Mouse (Mus musculus) fibroblast of lung, adult 2 months (primary cell): ENCODE data around the gene Mon2.

Experiments
- DNase-seq: peaks from one replicate; pipeline ENCODE4 v3.0.0-alpha.2; 2011; ENCODE audit warnings: low read depth

Gene Mon2

DNA sequence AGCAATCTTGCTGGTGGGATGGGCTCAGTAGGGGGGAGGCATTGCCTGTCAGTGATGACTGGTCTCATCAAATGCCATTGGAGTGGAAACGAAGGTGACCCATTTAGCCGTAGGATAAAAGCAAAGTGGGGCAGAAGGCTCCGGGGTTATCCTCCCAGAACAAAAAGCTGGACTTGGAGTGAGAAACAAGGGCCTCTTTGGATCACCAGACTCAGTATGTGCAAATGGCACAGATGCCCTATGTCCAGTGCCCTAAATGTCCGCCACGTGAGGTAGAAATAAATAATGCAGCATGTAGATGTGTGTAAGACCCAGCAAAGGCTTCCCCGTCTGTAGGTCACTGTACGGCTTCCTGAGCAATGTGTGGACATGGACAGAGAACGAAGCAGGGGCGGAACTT lies 113.7 kb downstream of the Mon2 start:
- no peak for DNase-seq

DNA sequence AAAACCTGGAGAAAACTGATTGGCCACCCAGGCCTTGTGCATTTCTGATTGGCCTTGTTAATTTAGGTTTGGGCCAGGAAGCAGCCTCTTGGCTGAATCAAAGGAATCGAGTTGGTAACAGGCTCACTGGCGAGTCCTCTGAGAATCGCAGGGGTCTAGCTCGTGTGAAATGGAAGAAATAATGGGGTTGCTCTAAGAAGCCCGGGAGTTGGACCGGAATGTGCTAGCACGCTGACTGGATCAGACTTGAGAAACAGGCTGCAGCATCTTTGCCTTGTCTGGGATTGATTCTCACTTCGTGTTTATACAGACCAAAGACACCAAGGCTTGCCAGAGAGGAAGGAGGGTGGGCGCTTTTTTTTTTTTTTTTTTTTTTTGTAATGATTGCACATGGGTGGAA lies 114.8 kb downstream of the Mon2 start:
- no peak for DNase-seq

GRCm38 (mm10) chr10:122960738-122961137 lies 115.6 kb downstream of the Mon2 start:
- DNase-seq: no peak

DNA sequence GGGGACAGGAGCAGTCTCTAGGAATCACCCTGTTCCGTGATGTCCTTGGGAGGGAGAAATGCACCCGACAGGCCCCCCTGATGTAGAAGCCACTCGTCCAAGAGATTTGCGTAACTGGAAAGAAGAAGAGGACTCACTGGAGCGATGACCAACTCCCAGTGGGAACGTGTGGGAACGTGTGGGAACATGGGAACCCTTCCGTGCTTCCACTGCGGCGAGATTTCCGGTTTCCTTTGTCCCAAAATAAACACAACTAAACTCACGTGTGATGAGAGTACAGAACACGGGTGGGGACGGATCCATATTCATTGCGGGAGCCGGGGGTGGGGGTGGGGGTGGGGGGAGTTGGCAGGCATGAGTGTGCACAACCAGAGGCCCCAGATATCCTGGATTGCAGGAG lies 116.1 kb downstream of the Mon2 start:
- no peak for DNase-seq

DNA sequence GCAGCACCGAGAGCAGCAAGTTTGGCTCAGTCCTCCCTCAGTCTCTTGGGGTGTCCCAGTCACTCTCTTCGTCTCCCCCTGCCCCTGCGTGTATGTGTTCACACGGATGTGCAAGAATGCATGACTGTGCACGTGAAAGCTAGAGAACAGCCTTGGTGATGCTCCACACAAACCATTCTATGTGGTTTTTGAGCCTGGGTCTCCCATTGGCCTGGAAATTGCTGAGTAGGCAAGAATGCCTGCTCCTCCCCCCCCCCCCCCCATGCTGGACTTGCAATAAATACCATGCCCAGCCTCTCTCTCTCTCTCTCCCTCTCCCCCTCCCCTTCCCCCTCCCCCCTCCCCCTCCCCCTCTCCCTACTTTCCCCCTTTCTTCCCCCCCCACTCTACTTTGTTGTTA lies 117.6 kb downstream of the Mon2 start:
- no peak for DNase-seq

GRCm38 (mm10) chr10:122957918-122958317 lies 118.4 kb downstream of the Mon2 start:
- DNase-seq: no peak

- DNase-seq: no peak
These were observed 122.7 kb downstream of the Mon2 start for GRCm38 (mm10) chr10:122953576-122953975.

GRCm38 (mm10) chr10:122950966-122951365 lies 125.3 kb downstream of the Mon2 start:
- no peak for DNase-seq

GRCm38 (mm10) chr10:122944888-122945287 lies 131.4 kb downstream of the Mon2 start:
- no peak for DNase-seq

DNA sequence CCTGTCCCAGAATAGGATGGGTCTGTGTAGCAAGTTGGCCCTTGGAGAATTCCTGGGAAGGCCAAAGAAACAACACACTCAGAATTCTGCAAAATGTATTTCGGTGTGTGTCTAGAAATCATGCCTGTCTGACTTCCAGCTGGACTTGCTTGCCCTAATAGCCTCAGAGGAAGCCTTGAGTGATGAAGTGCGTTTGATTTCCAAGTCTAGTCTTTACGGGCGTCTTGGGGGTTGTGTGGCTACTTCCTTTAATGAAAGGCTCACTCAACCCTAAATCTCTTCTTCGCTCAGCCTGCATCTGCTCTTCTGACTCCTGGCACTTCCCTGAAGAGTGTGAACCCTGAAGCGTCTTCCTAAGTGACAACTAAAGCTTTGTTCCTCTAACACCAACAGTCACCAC lies 132.5 kb downstream of the Mon2 start:
- DNase-seq: no peak

GRCm38 (mm10) chr10:122942771-122943170 lies 133.5 kb downstream of the Mon2 start:
- no peak for DNase-seq
